Mouse (Mus musculus) yolk sac, embryonic 10.5 days (tissue): ENCODE measurements around the gene Snx17.

Experiments
- DNase-seq: peaks from one replicate; pipeline ENCODE4 v3.0.0-alpha.2; 2017; ENCODE audit warnings: low spot score

Snx17 gene

GRCm38 (mm10) chr5:31240637-31241521 is 47.9 kb downstream of the Snx17 start, which contains the start of the genes Nrbp1 and Gm9970:
Nrbp1 (plus strand) TSS chr5:31240864.
Gm9970 (minus strand) TSS chr5:31241232.
- peak; percentile 94 for DNase-seq

- no peak for DNase-seq
Measured at GRCm38 (mm10) chr5:31241522-31242034, 48.6 kb downstream of the Snx17 start.

- no peak for DNase-seq
Measured at GRCm38 (mm10) chr5:31242191-31242590, 49.2 kb downstream of the Snx17 start.
